Mouse (Mus musculus): ENCODE data around the gene Nxph3.

Nxph3 gene
- long read RNA-seq, experiment 1, result 0 reads
- long read RNA-seq, experiment 2, result 0 reads

GRCm38 (mm10) chr11:95514298-95514861, at the start of gene Nxph3:
TSS of gene Nxph3 (minus strand) at chr11:95514570.
- intact Hi-C loops (cut with DNase I), result loop anchor here (2.0 kb wide), 1 partner anchor 120 kb away; no protein-coding TSS in a partner anchor

GRCm38 (mm10) chr11:95563849-95564248, 49.5 kb upstream of the Nxph3 start:
- intact Hi-C loops (cut with DNase I), result no loop called here

- intact Hi-C loops (cut with DNase I), result no loop called here
Observed at GRCm38 (mm10) chr11:95560773-95561172, 46.4 kb upstream of the Nxph3 start.

GRCm38 (mm10) chr11:95559761-95560160, 45.4 kb upstream of the Nxph3 start:
- intact Hi-C loops (cut with DNase I), result no loop called here

GRCm38 (mm10) chr11:95557719-95558118, 43.3 kb upstream of the Nxph3 start:
- intact Hi-C loops (cut with DNase I), result no loop called here

- intact Hi-C loops (cut with DNase I), result no loop called here
Observed at GRCm38 (mm10) chr11:95557032-95557431, 42.7 kb upstream of the Nxph3 start.

GRCm38 (mm10) chr11:95555279-95555678, 40.9 kb upstream of the Nxph3 start:
- intact Hi-C loops (cut with DNase I), result no loop called here

- intact Hi-C loops (cut with DNase I), result no loop called here
Observed at GRCm38 (mm10) chr11:95550301-95551021, 36.1 kb upstream of the Nxph3 start.

- intact Hi-C loops (cut with DNase I), result no loop called here
Observed at GRCm38 (mm10) chr11:95546021-95546782, 31.8 kb upstream of the Nxph3 start.

GRCm38 (mm10) chr11:95544546-95545327, 30.4 kb upstream of the Nxph3 start:
- intact Hi-C loops (cut with DNase I), result no loop called here

GRCm38 (mm10) chr11:95540637-95541385, 26.4 kb upstream of the Nxph3 start:
- intact Hi-C loops (cut with DNase I), result no loop called here

- intact Hi-C loops (cut with DNase I), result loop anchor here (10.0 kb wide), 1 partner anchor 216 kb away; no protein-coding TSS in a partner anchor
Observed at GRCm38 (mm10) chr11:95538378-95539104, 24.2 kb upstream of the Nxph3 start.

- intact Hi-C loops (cut with DNase I), result loop anchor here (1.0 to 10.0 kb wide), 3 partner anchors 53 to 221 kb away; no protein-coding TSS in a partner anchor
Observed at GRCm38 (mm10) chr11:95533484-95534160, 19.3 kb upstream of the Nxph3 start.

GRCm38 (mm10) chr11:95532353-95533072, 18.1 kb upstream of the Nxph3 start:
- intact Hi-C loops (cut with DNase I), result loop anchor here (1.0 to 10.0 kb wide), 3 partner anchors 54 to 222 kb away; no protein-coding TSS in a partner anchor

- intact Hi-C loops (cut with DNase I), result no loop called here
Observed at GRCm38 (mm10) chr11:95528231-95528630, 13.9 kb upstream of the Nxph3 start.

- intact Hi-C loops (cut with DNase I), result no loop called here
Observed at GRCm38 (mm10) chr11:95527307-95527706, 12.9 kb upstream of the Nxph3 start.

- intact Hi-C loops (cut with DNase I), result loop anchor here (2.0 to 5.0 kb wide), 3 partner anchors 137 to 403 kb away; partner anchors contain the start of gene Slc35b1
Observed at GRCm38 (mm10) chr11:95521563-95521962, 7.2 kb upstream of the Nxph3 start.

GRCm38 (mm10) chr11:95520456-95521072, 6.2 kb upstream of the Nxph3 start:
- intact Hi-C loops (cut with DNase I), result loop anchor here (2.0 to 5.0 kb wide), 3 partner anchors 136 to 402 kb away; partner anchors contain the start of gene Slc35b1
